Mouse (Mus musculus) kidney, postnatal 0 days (tissue): ENCODE data around the gene Atad2b. TPM values are rescaled to one million over a fixed set of nuclear protein-coding genes. Genes with fewer than 3 reads are reported as not detected.

Experiments
- ATAC-seq: fragments of 200-750 bp; cut with Nextera tagmentation; replicated peaks from 2 replicates; pipeline ENCODE4 v1.8.0; 2017; ENCODE audit warnings: low read depth, moderate number of reproducible peaks, moderate TSS enrichment, moderate library complexity; ENCODE audit not compliant: low FRiP score
- DNase-seq: peaks from one replicate; pipeline ENCODE4 v3.0.0-alpha.2; 2016; ENCODE audit warnings: low spot score
- H3K27ac ChIP-seq: fragments of 300-500 bp; sonication (generic); 2 replicates; pipeline ENCODE4 v1.5.1; 2014; ENCODE audit warnings: mild to moderate bottlenecking
- H3K27me3 ChIP-seq: fragments of 300-500 bp; sonication (generic); 2 replicates; pipeline ENCODE4 v1.6.1; 2014; ENCODE audit warnings: low read length, mixed read lengths; ENCODE audit not compliant: insufficient read depth
- H3K36me3 ChIP-seq: fragments of 300-500 bp; sonication (generic); 2 replicates; pipeline ENCODE4 v1.6.1; 2014; ENCODE audit warnings: low read length, mixed read lengths; ENCODE audit not compliant: insufficient read depth
- H3K4me1 ChIP-seq: fragments of 300-500 bp; sonication (generic); replicated peaks from 2 replicates; pipeline ENCODE4 v1.6.1; 2014; ENCODE audit warnings: antibody characterized with exemption, low read length, mixed read lengths; ENCODE audit not compliant: insufficient read depth
- H3K4me2 ChIP-seq: fragments of 300-500 bp; sonication (generic); 2 replicates; pipeline ENCODE4 v1.6.1; 2014; ENCODE audit warnings: mild to moderate bottlenecking, low read length, moderate library complexity, mixed read lengths
- H3K4me3 ChIP-seq: fragments of 300-500 bp; sonication (generic); replicated peaks from 2 replicates; pipeline ENCODE4 v1.5.1; 2014; ENCODE audit warnings: low read depth, low read length
- H3K9ac ChIP-seq: fragments of 300-500 bp; sonication (generic); 2 replicates; pipeline ENCODE4 v1.6.1; 2014; ENCODE audit warnings: low read depth, low read length
- H3K9me3 ChIP-seq: fragments of 300-500 bp; sonication (generic); replicated peaks from 2 replicates; pipeline ENCODE4 v1.6.1; 2016; ENCODE audit warnings: low read length, inconsistent platforms, mixed read lengths
- CTCF ChIP-seq: IDR thresholded peaks from 2 replicates; pipeline ENCODE4 v1.5.1; 2016; ENCODE audit warnings: antibody characterized with exemption, low read depth, mild to moderate bottlenecking, moderate library complexity
- WGBS: fragments of 180-500 bp; shearing (Covaris S2); extraction: QIAGEN DNeasy Blood & Tissue Kit; methylation state at CpG from one replicate; pipeline ENCODE4 v1.1.7; 2014; 5-methylcytosine and 5-hydroxymethylcytosine counted together
- polyA plus RNA-seq: library from polyadenylated mRNA; unstranded; fragments of >200 nt; fragmentation: Nextera tagmentation; extraction: Ambion mirVana; gene quantifications from 2 replicates; pipeline ENCODE4 v1.2.1, GENCODE M21; 2015

The Atad2b gene
- polyA plus RNA-seq, 1 experiment from 2014 or later: 8.6 TPM

- Histone ChIP-seq H3K27me3 (no peaks in the 10 kb centered on the region), H3K4me2 (no peak overlapping the region), H3K4me3 (no peak overlapping the region), H3K36me3 (0 out of 2 replicates have a peak, but pooled peaks cover 6% of the 10 kb centered on the region), H3K9ac (no peak overlapping the region), H3K4me1 (no peaks in the 10 kb centered on the region), H3K9me3 (no peaks in the 10 kb centered on the region), H3K27ac (no peak overlapping the region)
- no peak for ATAC-seq
- no peak for TF ChIP-seq CTCF
- no peak for DNase-seq
Observed at GRCm38 (mm10) chr12:4888739-4889138, 28.4 kb upstream of the Atad2b start.

- no peak overlapping the region for H3K9ac ChIP-seq
- ATAC-seq (no peak), DNase-seq (no peak)
- no peak for TF ChIP-seq CTCF
- H3K4me3 ChIP-seq: no peak overlapping the region
- no peak overlapping the region for H3K4me2 ChIP-seq
- H3K27me3 ChIP-seq: no peaks in the 10 kb centered on the region
- no peaks in the 10 kb centered on the region for H3K9me3 ChIP-seq
- H3K27ac ChIP-seq: no peak overlapping the region
- H3K36me3 ChIP-seq: 0 out of 2 replicates have a peak, but pooled peaks cover 6% of the 10 kb centered on the region
- no peaks in the 10 kb centered on the region for H3K4me1 ChIP-seq
- WGBS: 90% methylated on average over 2 of the region's 2 CpGs
Observed at GRCm38 (mm10) chr12:4889251-4889650, 27.9 kb upstream of the Atad2b start.

DNA sequence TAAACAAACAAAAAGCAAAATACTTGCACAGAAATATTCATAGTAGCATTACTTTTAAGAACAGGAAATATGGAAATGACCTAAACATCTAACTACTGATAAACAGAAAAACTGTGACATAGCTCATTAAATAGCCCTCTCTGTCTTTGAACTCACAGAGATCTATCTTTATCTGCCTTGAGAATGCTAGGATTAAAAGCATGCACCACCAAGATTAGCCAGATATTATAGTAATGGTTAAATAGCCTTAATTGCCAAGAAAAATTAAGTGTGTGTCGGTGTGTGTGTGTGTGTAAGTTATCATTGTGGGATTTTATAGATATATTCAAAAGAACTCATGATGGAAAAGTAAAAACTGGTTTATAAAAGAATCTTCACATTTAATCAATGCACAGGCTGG is 27.3 kb upstream of the Atad2b start:
- 100% methylated on average over 1 of the region's 1 CpGs for WGBS
- Histone ChIP-seq H3K9me3 (no peaks in the 10 kb centered on the region), H3K9ac (no peak overlapping the region), H3K4me3 (no peak overlapping the region), H3K4me2 (no peak overlapping the region), H3K27ac (no peak overlapping the region), H3K36me3 (0 out of 2 replicates have a peak, but pooled peaks cover 6% of the 10 kb centered on the region), H3K27me3 (no peaks in the 10 kb centered on the region), H3K4me1 (no peaks in the 10 kb centered on the region)
- no peak for DNase-seq
- TF ChIP-seq CTCF: no peak
- no peak for ATAC-seq

GRCm38 (mm10) chr12:4898024-4898423 is 19.1 kb upstream of the Atad2b start:
- no peaks in the 10 kb centered on the region for H3K27me3 ChIP-seq
- no peaks in the 10 kb centered on the region for H3K36me3 ChIP-seq
- TF ChIP-seq CTCF: no peak
- H3K4me1 ChIP-seq: no peaks in the 10 kb centered on the region
- no peaks in the 10 kb centered on the region; the same call in 1 of the 2 replicates for H3K9me3 ChIP-seq
- H3K9ac ChIP-seq: no peak overlapping the region
- H3K4me3 ChIP-seq: no peak overlapping the region
- H3K4me2 ChIP-seq: no peak overlapping the region
- WGBS: 93% methylated on average over 5 of the region's 5 CpGs
- no peak overlapping the region for H3K27ac ChIP-seq
- DNase-seq (no peak), ATAC-seq (no peak)

DNA sequence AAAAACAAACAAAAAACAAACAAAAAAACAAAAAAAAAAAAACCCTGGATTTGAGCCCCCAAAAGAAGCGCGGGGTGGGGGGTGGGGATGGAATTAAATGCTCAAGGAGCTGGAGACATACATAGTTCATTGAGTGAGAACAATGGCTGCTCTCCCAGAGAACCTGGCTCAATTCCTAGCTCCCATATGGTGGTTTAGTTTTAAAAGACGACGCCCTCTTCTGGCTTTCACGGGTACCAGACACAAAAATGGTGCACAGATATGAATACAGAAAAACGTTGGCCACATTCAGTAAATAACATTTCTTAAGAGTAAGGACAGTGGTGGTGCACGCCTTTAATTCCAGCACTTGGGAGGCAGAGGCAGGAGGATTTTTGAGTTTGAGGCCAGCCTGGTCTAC is 11.2 kb upstream of the Atad2b start:
- Histone ChIP-seq H3K9ac (no peak overlapping the region), H3K27me3 (no peaks in the 10 kb centered on the region), H3K4me2 (no peak overlapping the region), H3K4me3 (no peak overlapping the region), H3K27ac (no peak overlapping the region), H3K36me3 (no peaks in the 10 kb centered on the region), H3K9me3 (no peaks in the 10 kb centered on the region), H3K4me1 (no peaks in the 10 kb centered on the region)
- WGBS: 88% methylated on average over 7 of the region's 7 CpGs
- no peak for DNase-seq
- no peak for ATAC-seq
- no peak; the same call in 1 of the 2 replicates for TF ChIP-seq CTCF

- ATAC-seq: no peak
- peak overlapping the region; percentile 77 for H3K9ac ChIP-seq
- H3K9me3 ChIP-seq: no peaks in the 10 kb centered on the region
- H3K27me3 ChIP-seq: no peaks in the 10 kb centered on the region
- peak overlapping the region; percentile 61 for H3K4me3 ChIP-seq
- H3K4me2 ChIP-seq: peak overlapping the region; percentile 63
- H3K4me1 ChIP-seq: no peaks in the 10 kb centered on the region
- TF ChIP-seq CTCF: no peak
- 43% methylated on average over 7 of the region's 7 CpGs for WGBS
- H3K36me3 ChIP-seq: no peaks in the 10 kb centered on the region
- DNase-seq: no peak
- no peak overlapping the region for H3K27ac ChIP-seq
Observed at GRCm38 (mm10) chr12:4906476-4906875, 10.7 kb upstream of the Atad2b start.
